Mouse (Mus musculus): Measurements from ENCODE around the gene Mamdc2.

- TF ChIP-seq CTCF (IDR thresholded peaks at IDR 0.05; ENCODE audit: low read depth, low read length): no peak
- TF ChIP-seq POLR2A (IDR thresholded peaks at IDR 0.05; ENCODE audit: borderline replicate concordance, low read depth, low read length): no peak
Measured at GRCm38 (mm10) chr19:23369275-23369674, 79.0 kb downstream of the Mamdc2 start.
